Mouse (Mus musculus) monocyte, adult 2 months (primary cell): Measurements from ENCODE around the gene Smim20.

Experiments
- DNase-seq, 2 experiments: peaks; one replicate each; pipeline ENCODE4 v3.0.0; 2022; ENCODE audit warnings: low spot score in 2 of 2, low read depth in 1 of 2

Gene Smim20

DNA sequence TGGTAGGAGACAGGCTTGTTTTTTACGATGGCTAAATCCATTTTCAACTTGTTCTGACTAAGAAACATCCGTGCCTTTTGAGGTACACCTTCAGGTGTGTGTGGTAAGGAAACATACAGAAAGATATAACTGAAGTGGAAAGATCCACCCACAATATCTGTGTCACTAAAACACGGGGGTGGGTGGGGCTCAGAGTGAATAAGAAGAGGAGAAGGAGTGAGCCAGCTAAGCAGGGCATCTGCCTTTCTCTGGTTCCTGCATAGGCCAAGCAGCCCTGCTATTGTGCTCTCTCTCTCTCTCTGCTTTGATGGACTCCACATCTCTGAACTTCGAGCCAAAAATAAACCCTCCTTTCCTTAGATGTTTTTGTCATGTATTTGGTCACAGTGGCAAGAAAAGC is 38.1 kb downstream of the Smim20 start:
- no peak for DNase-seq

DNA sequence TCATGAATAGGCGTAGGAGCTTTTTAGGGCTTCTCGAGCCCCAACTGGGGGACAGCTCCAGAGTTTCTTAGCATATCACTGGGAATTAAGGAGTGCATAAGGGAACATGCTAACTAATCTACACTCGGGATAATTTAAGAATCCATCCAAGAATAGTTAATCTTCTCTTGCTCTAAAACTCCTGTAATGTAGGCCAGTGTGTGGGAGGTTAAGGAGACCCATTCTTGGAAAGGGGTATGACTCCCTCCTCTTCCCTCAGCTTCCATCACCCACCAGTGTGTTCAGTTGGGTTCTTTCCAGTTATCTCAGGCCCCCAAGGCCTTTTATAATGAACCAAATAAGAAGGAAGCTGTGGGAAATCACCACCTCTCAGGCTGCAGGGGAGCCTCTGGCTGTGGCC is 40.0 kb downstream of the Smim20 start:
- no peak for DNase-seq

- no peak for DNase-seq
These were observed 40.6 kb downstream of the Smim20 start for GRCm38 (mm10) chr5:53307437-53307836.

DNA sequence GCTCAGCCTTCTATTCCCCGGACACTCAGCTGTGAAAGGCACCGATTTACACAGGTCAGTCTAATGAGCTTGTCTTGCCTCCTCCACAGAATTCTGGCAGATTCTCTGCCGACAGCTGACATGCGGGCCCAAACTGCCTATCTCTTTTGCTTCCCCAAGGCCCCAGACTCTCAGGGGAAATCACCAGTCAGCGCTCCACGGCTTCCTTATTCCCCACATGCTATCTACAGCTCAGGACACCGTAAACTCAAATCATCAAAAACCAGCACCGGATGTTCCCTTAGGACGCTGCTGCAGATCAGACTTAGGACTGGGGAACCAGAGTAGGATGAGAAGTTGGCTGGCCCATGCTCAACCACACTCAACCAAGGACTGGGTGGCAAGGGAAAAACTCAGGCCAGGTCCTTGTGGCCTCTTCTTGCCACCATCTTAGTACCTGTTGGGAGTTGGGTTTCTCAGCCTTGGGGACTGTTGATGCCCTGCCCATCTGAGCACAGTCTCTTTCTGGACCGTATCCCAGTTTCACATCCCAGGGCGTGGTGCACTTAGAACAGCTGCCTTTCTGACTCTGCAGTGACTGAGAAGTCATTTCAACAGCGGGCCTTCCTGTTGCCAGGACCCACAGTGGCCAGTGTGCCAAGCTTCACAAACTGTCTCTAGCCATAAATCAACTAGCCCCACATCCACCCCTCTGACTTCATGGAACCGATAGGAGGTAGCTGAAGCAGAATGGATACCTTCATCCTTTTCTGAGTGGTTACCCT is 47.7 kb downstream of the Smim20 start:
- peak; percentile 28 to 74 for DNase-seq

DNA sequence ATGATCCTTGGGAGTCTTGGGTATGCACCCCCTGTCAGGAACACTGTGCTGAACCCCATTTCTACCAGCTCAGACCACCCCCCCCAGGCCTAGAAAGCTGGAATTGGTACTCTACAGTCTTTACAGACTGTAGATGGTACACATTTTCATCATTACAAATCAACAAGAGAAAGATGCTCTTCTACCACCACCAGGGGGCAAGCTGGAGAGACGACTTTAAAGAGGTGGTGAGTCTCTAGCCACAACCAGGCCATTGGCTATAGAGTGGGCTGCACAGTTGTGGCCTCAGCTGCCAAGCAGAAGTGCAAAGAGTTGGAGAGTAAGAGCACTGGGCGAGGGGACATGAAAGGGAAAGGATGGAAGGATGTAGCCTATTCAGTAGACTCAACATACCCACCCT is 48.9 kb downstream of the Smim20 start:
- no peak for DNase-seq

DNA sequence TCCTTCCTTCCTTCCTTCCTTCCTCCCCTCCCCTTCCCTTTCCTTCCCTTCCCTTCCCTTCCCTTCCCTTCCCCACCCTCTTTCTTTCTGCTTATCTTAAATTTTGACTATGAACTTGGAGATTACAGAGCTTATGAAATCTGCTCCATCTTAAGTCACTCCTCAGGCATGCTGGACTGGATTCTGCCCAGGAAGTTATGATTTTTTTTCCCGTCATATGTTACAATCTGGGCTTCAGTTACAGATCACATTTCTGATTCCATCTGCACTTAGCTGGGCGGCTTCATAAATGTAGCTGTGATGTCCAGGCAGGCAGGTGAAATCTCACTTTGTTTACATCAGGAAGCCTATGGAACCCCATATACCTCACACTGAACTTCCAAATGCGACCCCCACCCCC is 50.5 kb downstream of the Smim20 start:
- no peak for DNase-seq

GRCm38 (mm10) chr5:53317885-53318466 is 51.1 kb downstream of the Smim20 start:
- no peak for DNase-seq

DNA sequence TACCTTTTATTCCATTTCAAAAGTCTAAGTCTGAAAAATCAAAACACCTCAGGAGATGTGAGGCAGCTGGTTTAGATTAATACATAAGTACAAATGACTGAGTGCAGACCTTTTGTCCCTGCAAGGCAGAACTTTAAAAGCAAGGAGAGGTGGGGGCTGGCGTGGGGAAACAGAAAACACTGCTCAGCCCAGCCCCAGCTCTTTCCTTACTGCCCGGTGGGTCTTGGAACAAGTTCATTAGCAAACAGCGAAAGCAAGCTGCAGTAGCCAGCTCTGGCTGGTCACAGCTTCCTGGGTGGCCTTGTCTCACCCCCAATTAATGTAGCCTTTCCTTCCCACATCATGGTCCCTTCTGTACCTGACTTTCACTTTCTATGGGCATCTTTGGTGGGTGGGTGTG is 53.4 kb downstream of the Smim20 start:
- no peak for DNase-seq

- no peak for DNase-seq
These were observed 55.0 kb downstream of the Smim20 start for GRCm38 (mm10) chr5:53321901-53322300.

GRCm38 (mm10) chr5:53322471-53322870 is 55.6 kb downstream of the Smim20 start:
- DNase-seq: no peak

DNA sequence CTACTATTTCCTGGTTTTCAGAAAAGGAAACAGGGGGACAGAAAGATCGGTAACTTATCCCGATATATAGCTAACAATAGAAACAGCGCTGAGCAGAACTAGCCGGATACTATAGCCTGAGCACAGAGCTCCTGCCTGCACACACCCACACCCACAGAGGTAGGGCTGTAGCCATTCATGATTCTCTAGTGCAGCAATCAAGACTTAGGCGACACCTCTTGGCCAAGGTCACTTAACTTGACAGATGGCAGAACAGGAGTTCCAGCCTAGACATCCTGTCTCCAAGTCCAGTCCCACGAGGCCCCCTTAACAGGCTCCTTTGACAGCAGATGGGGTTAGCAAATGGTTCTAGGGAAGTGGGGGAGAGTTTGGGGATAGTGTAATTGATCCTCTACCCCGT is 56.2 kb downstream of the Smim20 start:
- no peak for DNase-seq

DNA sequence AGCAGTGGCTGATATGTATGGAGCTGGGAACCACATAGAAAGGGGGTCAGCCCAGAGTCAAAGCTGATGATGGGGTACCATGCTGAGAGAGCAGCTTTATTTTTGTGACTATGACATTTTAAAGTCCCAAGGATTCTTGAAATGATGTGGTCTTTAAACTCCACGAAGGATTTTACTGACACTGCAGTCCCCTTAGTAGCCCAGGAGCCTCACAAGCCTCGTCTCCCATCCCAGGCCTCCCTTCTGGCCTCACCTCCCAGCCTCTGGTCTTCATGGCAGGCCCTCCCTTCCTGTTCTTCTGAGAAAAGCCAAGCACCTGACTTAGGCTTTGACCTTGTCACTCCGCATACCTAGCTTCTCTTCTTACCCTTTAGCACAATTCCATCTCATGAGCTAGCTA is 57.4 kb downstream of the Smim20 start:
- DNase-seq: no peak

DNA sequence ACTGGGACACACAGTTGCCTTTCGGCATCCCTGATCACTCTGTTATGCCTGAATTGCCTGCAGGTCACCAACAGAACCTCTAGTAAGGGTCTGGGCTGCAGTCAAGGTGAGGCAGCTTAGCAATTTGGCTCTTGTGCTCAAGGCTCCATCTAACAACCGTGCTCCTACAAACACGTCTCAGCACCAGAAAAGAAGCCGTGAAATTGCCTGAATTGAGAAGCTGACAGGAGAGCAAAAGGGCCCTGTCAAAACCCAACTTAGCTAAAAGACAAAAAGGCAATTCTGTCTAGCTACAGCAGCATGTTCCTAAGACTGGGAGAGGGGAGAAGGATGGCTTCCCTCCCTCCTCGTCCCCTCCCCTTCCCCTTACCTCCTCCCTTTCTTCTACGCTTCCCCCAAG is 57.9 kb downstream of the Smim20 start:
- no peak for DNase-seq

- peak; percentile 16 to 18 for DNase-seq
These were observed 59.1 kb downstream of the Smim20 start for GRCm38 (mm10) chr5:53326023-53326422.

DNA sequence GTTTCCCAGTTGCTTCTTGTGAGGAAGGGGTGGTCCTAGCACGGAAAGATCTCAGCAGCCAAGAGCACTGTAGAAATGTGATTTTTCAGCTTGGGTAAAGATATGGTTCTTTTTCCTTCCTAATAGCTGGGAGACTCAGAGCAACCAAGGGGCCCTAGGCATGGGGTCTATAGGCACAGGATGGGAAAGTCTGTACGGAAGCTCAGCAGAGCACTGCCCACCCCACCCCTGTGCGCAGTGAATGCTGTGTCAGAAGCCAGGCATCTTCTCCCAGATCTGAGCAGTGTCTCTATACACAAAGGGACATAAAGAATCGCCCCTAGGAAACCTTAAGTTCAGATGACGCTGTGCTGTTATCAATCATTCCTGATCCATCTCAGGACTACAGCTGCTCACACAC is 59.6 kb downstream of the Smim20 start:
- DNase-seq: no peak
